Mouse (Mus musculus) midbrain, embryonic 15.5 days (tissue): ENCODE data around the gene Rspo1. TPM values are rescaled to one million over a fixed set of nuclear protein-coding genes. Genes with fewer than 3 reads are reported as not detected.

Experiments used
- ATAC-seq: fragments of 200-750 bp; cut with Nextera tagmentation; replicated peaks from 2 replicates; pipeline ENCODE4 v1.8.0; 2017; ENCODE audit warnings: moderate TSS enrichment
- H3K27ac ChIP-seq: fragments of 300-500 bp; sonication (generic); 2 replicates; pipeline ENCODE4 v1.5.1; 2015; ENCODE audit warnings: mild to moderate bottlenecking, inconsistent platforms
- H3K27me3 ChIP-seq: fragments of 300-500 bp; sonication (generic); replicated peaks from 2 replicates; pipeline ENCODE4 v1.6.1; 2015; ENCODE audit warnings: inconsistent platforms
- H3K36me3 ChIP-seq: fragments of 300-500 bp; sonication (generic); replicated peaks from 2 replicates; pipeline ENCODE4 v1.6.1; 2015; ENCODE audit warnings: inconsistent platforms
- H3K4me1 ChIP-seq: fragments of 300-500 bp; sonication (generic); 2 replicates; pipeline ENCODE4 v1.6.1; 2015; ENCODE audit warnings: inconsistent platforms
- H3K4me2 ChIP-seq: fragments of 300-500 bp; sonication (generic); 2 replicates; pipeline ENCODE4 v1.6.1; 2015; ENCODE audit warnings: inconsistent platforms, mild to moderate bottlenecking, moderate library complexity
- H3K4me3 ChIP-seq: fragments of 300-500 bp; sonication (generic); 2 replicates; pipeline ENCODE4 v1.5.1; 2015; ENCODE audit warnings: mild to moderate bottlenecking, inconsistent platforms
- H3K9ac ChIP-seq: fragments of 300-500 bp; sonication (generic); 2 replicates; pipeline ENCODE4 v1.6.1; 2015; ENCODE audit warnings: mild to moderate bottlenecking, inconsistent platforms
- H3K9me3 ChIP-seq: fragments of 300-500 bp; sonication (generic); 2 replicates; pipeline ENCODE4 v1.6.1; 2016; ENCODE audit warnings: inconsistent platforms
- WGBS: fragments of 180-500 bp; shearing (Covaris S2); methylation state at CpG from one replicate; pipeline ENCODE4 v1.1.7; 2015; ENCODE audit warnings: mixed read lengths; 5-methylcytosine and 5-hydroxymethylcytosine counted together
- polyA plus RNA-seq: library from polyadenylated mRNA; unstranded; fragments of >200 nt; fragmentation: Nextera tagmentation; extraction: Ambion mirVana; gene quantifications from 2 replicates; pipeline ENCODE4 v1.2.1, GENCODE M21; 2015

Gene Rspo1
- polyA plus RNA-seq, 1 experiment from 2014 or later, result 2.4 TPM

DNA sequence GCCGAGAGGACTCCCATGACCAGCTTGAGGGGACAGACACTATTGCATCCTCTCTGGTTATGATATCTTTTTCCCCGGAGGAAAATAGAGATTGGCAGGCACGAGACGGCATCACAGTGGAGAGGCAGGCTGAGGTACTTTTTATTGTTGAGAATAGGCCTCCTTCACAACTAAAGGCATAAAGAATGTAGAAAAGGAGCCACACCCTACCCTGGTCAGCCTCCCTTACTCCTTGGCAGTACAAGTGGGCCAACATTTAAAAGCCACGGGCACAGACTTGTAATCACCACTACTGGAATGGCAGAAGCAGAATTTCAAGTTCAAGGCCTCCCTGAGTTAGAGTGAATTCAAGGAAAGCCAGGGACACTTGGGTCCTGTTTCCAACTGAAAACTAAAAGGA lies 71.8 kb downstream of the Rspo1 start:
- H3K27me3 ChIP-seq, result no peaks in the 10 kb centered on the region
- ATAC-seq, result no peak
- peaks cover 28% of the 10 kb centered on the region; the same call in 1 of the 2 replicates for H3K36me3 ChIP-seq
- H3K27ac ChIP-seq, result no peak overlapping the region
- H3K9me3 ChIP-seq, result no peaks in the 10 kb centered on the region
- H3K4me3 ChIP-seq, result no peak overlapping the region
- 51% methylated on average over 5 of the region's 5 CpGs for WGBS
- no peak overlapping the region for H3K4me2 ChIP-seq
- peaks cover 4% of the 10 kb centered on the region; the same call in 1 of the 2 replicates for H3K4me1 ChIP-seq
- H3K9ac ChIP-seq, result no peak overlapping the region; the same call in 1 of the 2 replicates

Other genes with a start within 250 kb of the Rspo1 start
- 22.4 and 29.1 TPM in 2 replicates for gene Inpp5b, start 244.6 kb upstream of the Rspo1 start, polyA plus RNA-seq
- 13.7 and 16.0 TPM in 2 replicates for gene Mtf1, start 184.3 kb upstream of the Rspo1 start, polyA plus RNA-seq
- 49.2 and 50.5 TPM in 2 replicates for gene Yrdc, start 135.8 kb upstream of the Rspo1 start, polyA plus RNA-seq
- 94.8 and 95.8 TPM in 2 replicates for gene 1110065P20Rik, start 135.2 kb upstream of the Rspo1 start, polyA plus RNA-seq
- 13.8 and 14.2 TPM in 2 replicates for gene Maneal, start 124.3 kb upstream of the Rspo1 start, polyA plus RNA-seq
- gene Epha10, start 105.5 kb upstream of the Rspo1 start, polyA plus RNA-seq, result 16.1 and 16.3 TPM in 2 replicates
- 14.3 and 16.9 TPM in 2 replicates for gene 9930104L06Rik, start 49.4 kb upstream of the Rspo1 start, polyA plus RNA-seq
- gene Cdca8, start 47.1 kb upstream of the Rspo1 start, polyA plus RNA-seq, result 24.8 and 30.6 TPM in 2 replicates
- gene Gnl2, start 30.2 kb downstream of the Rspo1 start, polyA plus RNA-seq, result 96.9 and 104 TPM in 2 replicates
- 1.3 and 1.5 TPM in 2 replicates for gene Dnali1, start 79.3 kb downstream of the Rspo1 start, polyA plus RNA-seq
- 27.3 and 28.1 TPM in 2 replicates for gene Snip1, start 80.2 kb downstream of the Rspo1 start, polyA plus RNA-seq
- gene Meaf6, start 98.7 kb downstream of the Rspo1 start, polyA plus RNA-seq, result 152 and 168 TPM in 2 replicates
- gene Zc3h12a, start 141.4 kb downstream of the Rspo1 start, polyA plus RNA-seq, result 0.15 TPM in 2 replicates